Comparison of ENCODE assay signal across 8 mouse cellular contexts in the genomic region with DNA sequence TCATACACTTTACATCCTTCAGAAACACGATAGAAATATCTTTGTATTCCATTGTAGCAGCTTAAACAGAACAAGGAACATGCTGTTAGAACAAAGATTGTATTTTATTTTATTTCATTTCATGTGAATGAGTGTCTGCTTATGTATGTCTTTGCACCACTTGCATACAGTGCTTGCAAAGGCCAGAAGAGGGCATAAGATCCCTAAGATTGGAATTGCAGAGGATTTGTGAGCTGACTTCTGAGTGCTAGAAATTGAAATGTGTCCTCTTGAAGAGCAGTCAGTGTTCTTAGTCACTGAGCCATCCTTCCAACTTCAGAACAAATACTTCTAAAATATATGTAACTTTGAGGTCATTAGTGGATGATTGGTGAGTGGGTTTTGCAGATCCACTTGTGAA. TPM values are rescaled to one million over a fixed set of nuclear protein-coding genes. Genes with fewer than 3 reads are reported as not detected.
DNase-seq lines count a peak whose midpoint lies in the region; ATAC-seq and TF ChIP-seq lines count a peak whose summit lies in the region.
"Had no signal": no experiment of that assay in that cellular context is flagged by ENCODE, and none has a peak within 500 bp of the region (broad histone marks: within the 10 kb centered on the region; RNA-seq: fewer than 3 reads in every experiment).

No protein-coding gene starts in this region.

- no peak overlapping the region for H3K4me3 ChIP-seq in intestine, postnatal 0 days (ENCODE audit: low read depth, low read length)
- H3K4me3 ChIP-seq in intestine, embryonic 15.5 days (replicated peaks) = no peak overlapping the region

- no peaks in the 10 kb centered on the region for H3K4me1 ChIP-seq in intestine, postnatal 0 days (replicated peaks; ENCODE audit: control insufficient read depth, insufficient read depth, low read length)
- H3K4me1 ChIP-seq in intestine, embryonic 15.5 days (replicated peaks) = no peaks in the 10 kb centered on the region

- H3K9me3 ChIP-seq in intestine, postnatal 0 days (ENCODE audit: control insufficient read depth) = no peaks in the 10 kb centered on the region
- H3K9me3 ChIP-seq in intestine, embryonic 15.5 days = no peaks in the 10 kb centered on the region

- TF ChIP-seq CTCF in intestine, postnatal 0 days (IDR thresholded peaks at IDR 0.05; ENCODE audit: low read depth) = peak; percentile 75

- H3K4me2 ChIP-seq in intestine, postnatal 0 days (replicated peaks; ENCODE audit: low read depth) = no peak overlapping the region
- no peak overlapping the region for H3K4me2 ChIP-seq in intestine, embryonic 15.5 days (replicated peaks)

- H3K27me3 ChIP-seq in intestine, postnatal 0 days (replicated peaks; ENCODE audit: control insufficient read depth, insufficient read depth, low read length) = no peaks in the 10 kb centered on the region
- H3K27me3 ChIP-seq in intestine, embryonic 15.5 days (replicated peaks) = no peaks in the 10 kb centered on the region

- no peak overlapping the region for H3K27ac ChIP-seq in intestine, postnatal 0 days (ENCODE audit: low read depth, low read length)
- H3K27ac ChIP-seq in intestine, embryonic 15.5 days = no peak overlapping the region

- 58% methylated on average over 1 of the region's 1 CpGs for WGBS in intestine, postnatal 0 days
- 67% methylated on average over 1 of the region's 1 CpGs for WGBS in intestine, embryonic 15.5 days

- no peaks in the 10 kb centered on the region for H3K36me3 ChIP-seq in intestine, postnatal 0 days (ENCODE audit: control insufficient read depth, insufficient read depth)
- no peaks in the 10 kb centered on the region for H3K36me3 ChIP-seq in intestine, embryonic 15.5 days

- ATAC-seq in intestine, postnatal 0 days = no peak
- no peak for ATAC-seq in intestine, embryonic 15.5 days
- ATAC-seq in activated CD4-positive, CD25-positive, alpha-beta regulatory T cell, adult 4 months = no peak

- no peak overlapping the region for H3K9ac ChIP-seq in intestine, postnatal 0 days (ENCODE audit: low read depth, low read length)
- H3K9ac ChIP-seq in intestine, embryonic 15.5 days = no peak overlapping the region

- peak; percentile 1 for DNase-seq in 3134 (ENCODE audit: extremely low read depth, insufficient read length, low spot score)
- peak; percentile 54 for DNase-seq in 3T3-L1 (ENCODE audit: low read depth, low spot score)
- DNase-seq in embryo, embryonic 11 days = peak; percentile 5
- no peak for DNase-seq in yolk sac, embryonic 10.5 days (ENCODE audit: low spot score)
- DNase-seq: thymus, postnatal 25 days had no signal

RNA-seq across cellular contexts. Expression of a gene that starts 27.0 kb away (rescaled TPM):
- 18.1 and 19.0 TPM in 2 replicates for polyA plus RNA-seq in intestine, postnatal 0 days (2015; fragmentation: Nextera tagmentation; extraction: Ambion mirVana)
- 35.6 and 40.0 TPM in 2 replicates for polyA plus RNA-seq in intestine, embryonic 15.5 days (2015; fragmentation: Nextera tagmentation; extraction: Ambion mirVana)
- 10 to 100 TPM; 70.3 to 84.5 TPM for polyA plus RNA-seq in activated CD4-positive, CD25-positive, alpha-beta regulatory T cell, adult 4 months (2017; shearing (Covaris generic))

RNA-seq across cellular contexts. Expression of a gene that starts 27.1 kb away (rescaled TPM):
- 5.3 and 6.9 TPM in 2 replicates for polyA plus RNA-seq in intestine, postnatal 0 days (2015; fragmentation: Nextera tagmentation; extraction: Ambion mirVana)
- 8.4 and 9.6 TPM in 2 replicates for polyA plus RNA-seq in intestine, embryonic 15.5 days (2015; fragmentation: Nextera tagmentation; extraction: Ambion mirVana)
- polyA plus RNA-seq in activated CD4-positive, CD25-positive, alpha-beta regulatory T cell, adult 4 months (2017; shearing (Covaris generic)) = 10 to 100 TPM; 18.0 to 21.7 TPM
